Mouse (Mus musculus) urinary bladder, postnatal 10 days (tissue): ENCODE results near the gene Ung.

Source experiments
- DNase-seq: peaks from one replicate; pipeline ENCODE4 v3.0.0; 2022; ENCODE audit warnings: low spot score

Gene Ung

GRCm38 (mm10) chr5:114130698-114131520, 723 bp downstream of the Ung start:
- DNase-seq = peak; percentile 77

GRCm38 (mm10) chr5:114131521-114131840, 1.3 kb downstream of the Ung start:
- DNase-seq = no peak

GRCm38 (mm10) chr5:114132841-114133240, 2.7 kb downstream of the Ung start:
- DNase-seq = no peak

GRCm38 (mm10) chr5:114134091-114134534, 3.9 kb downstream of the Ung start:
- DNase-seq = peak; percentile 35

GRCm38 (mm10) chr5:114135516-114135915, 5.3 kb downstream of the Ung start:
- no peak for DNase-seq

GRCm38 (mm10) chr5:114137481-114138276, 7.5 kb downstream of the Ung start:
- no peak for DNase-seq

GRCm38 (mm10) chr5:114138277-114139164, 8.3 kb downstream of the Ung start:
- no peak for DNase-seq

GRCm38 (mm10) chr5:114139175-114139574, 9.0 kb downstream of the Ung start:
- no peak for DNase-seq

- no peak for DNase-seq
Measured at GRCm38 (mm10) chr5:114146028-114146888, 16.1 kb downstream of the Ung start, which contains the start of gene Acacb. Gene Acacb, plus strand, starts transcription at chr5:114146535.

GRCm38 (mm10) chr5:114147043-114147972, 17.1 kb downstream of the Ung start:
- DNase-seq = no peak

- DNase-seq = no peak
Measured at GRCm38 (mm10) chr5:114152359-114153092, 22.3 kb downstream of the Ung start.

- DNase-seq = no peak
Measured at GRCm38 (mm10) chr5:114153490-114153889, 23.3 kb downstream of the Ung start.

GRCm38 (mm10) chr5:114154765-114155164, 24.6 kb downstream of the Ung start:
- no peak for DNase-seq

- no peak for DNase-seq
Measured at GRCm38 (mm10) chr5:114155168-114155933, 25.2 kb downstream of the Ung start.

- no peak for DNase-seq
Measured at GRCm38 (mm10) chr5:114157236-114157635, 27.1 kb downstream of the Ung start.

GRCm38 (mm10) chr5:114161424-114161823, 31.2 kb downstream of the Ung start:
- no peak for DNase-seq

GRCm38 (mm10) chr5:114162106-114162815, 32.1 kb downstream of the Ung start:
- no peak for DNase-seq
